Mouse (Mus musculus): ENCODE data around the gene Lgals12.

DNA sequence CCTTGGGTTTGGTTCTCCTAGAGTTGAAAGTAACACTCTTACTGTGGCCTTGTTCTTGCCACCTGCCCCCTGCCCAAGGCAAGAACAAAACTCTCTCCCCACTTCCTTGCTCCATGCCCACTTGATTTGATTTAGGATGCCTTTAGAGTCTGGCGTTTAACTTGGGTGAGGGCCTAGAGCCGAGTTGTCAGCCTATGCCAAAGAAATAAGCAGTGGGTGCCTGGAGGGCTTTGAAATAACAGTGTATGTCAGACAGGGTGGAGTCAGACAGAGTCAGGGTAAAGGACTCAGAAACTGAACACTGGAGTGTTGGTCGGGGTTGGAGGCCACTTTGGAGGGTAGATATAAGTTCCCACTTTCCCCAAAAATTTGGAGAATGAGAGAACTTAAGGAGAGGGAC, 10.1 kb upstream of the Lgals12 start:
- TF ChIP-seq POLR2A (IDR thresholded peaks at IDR 0.05; ENCODE audit: borderline replicate concordance, insufficient read depth, low read length) (no peak), CTCF (IDR thresholded peaks at IDR 0.05; ENCODE audit: borderline replicate concordance, insufficient read depth, low read depth, low read length) (no peak)
